Mouse (Mus musculus) left cerebral cortex, adult 9 months (tissue): ENCODE results near the gene Ptgfrn.

ENCODE experiments used
- DNase-seq, 2 experiments: peaks; one replicate each; pipeline ENCODE4 v3.0.0; 2022; ENCODE audit warnings: low spot score in 2 of 2

Gene Ptgfrn

DNA sequence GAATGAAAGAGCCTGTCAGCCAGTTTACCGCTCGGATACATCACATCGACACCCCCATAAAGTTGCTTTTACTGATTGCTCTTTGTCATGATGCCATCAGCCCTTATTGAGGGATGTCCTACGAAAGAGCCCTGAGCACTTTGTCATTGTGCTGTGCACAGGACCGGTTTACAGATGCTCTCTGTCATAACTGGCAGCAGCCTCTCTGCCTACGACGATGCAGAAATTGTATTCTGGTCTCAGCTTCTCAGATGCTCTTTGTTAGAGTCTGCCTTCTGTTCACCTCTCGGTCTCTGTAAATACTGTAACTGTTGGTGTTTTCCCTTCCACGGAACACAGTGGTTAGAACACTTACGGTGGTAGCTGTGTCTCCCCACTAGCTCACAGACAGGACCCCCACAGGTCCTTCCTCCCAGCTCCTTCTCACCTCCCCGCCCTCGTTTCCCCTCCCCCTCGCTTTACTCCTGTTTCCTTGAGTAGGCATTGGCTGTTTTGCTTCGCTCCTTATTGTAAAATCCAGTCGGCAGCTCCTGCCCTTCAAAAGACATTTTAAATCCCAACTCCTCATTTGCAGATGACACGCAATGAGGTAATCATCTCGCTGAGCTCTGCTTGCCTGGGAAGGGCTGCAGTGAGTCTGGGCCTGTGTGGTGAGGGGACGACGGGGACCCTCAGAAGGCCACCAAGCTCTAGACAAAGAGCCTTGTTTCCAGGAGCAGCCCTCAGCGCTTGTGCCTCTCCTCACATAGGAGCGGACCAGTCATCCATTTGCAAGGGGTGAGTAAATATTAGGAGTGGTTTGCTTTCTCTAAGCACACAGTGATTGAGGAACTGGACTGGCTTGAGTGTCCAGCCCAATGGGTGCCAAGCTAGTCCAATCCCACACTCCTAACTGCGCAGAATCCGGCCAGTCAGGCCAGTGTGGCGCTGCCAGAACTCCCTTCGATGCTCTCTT, 6.6 kb upstream of the Ptgfrn start:
- DNase-seq: no peak

DNA sequence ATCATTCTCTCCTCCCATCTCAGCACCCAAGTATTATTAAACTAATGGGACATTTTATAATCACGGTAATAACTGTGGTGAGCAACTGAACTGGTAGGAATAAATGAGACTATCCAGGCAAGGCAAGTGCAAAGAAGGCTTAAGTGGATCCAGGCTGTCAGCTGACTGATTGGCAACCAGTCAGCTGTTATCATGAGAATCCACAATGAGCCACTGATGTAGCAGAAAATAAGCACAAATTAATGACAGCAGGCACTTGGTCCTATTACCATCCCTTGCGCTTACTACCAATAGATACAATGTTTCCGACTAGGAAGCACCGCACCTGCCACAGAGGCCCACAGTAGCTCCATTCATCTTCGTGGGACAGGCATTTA, 2.4 kb upstream of the Ptgfrn start:
- DNase-seq: no peak

DNA sequence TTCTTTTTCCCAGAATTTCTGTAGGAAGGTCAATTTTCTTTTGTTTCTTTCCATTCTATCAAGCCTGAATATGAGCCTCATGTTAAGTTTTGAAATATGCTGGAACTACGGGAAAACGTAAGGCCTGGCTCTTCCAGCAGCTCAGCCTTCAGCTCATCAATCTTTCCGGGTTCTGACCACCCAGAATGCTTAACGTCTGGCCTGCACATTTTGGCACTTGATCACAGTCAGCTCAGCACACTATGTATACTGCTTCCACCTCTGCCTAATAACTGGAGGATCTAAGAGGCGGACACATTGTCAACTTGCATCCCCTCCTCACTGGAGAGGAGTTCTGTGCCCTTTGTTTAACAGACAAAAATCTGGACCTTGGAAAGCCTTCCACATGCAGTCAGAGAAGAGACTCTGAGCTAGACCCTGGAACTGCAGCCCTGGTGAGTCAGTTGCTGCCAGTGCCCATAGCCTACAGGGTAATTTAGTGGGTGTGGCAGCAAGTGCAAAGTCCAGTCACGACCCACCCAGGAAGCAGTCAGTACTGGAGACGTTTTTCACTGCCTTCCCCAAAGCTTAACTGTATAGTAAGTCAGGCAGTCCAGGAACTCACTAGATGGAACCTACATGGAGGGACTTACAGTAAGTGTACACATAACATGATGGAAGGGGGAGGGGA, 1.9 kb upstream of the Ptgfrn start:
- DNase-seq: no peak

DNA sequence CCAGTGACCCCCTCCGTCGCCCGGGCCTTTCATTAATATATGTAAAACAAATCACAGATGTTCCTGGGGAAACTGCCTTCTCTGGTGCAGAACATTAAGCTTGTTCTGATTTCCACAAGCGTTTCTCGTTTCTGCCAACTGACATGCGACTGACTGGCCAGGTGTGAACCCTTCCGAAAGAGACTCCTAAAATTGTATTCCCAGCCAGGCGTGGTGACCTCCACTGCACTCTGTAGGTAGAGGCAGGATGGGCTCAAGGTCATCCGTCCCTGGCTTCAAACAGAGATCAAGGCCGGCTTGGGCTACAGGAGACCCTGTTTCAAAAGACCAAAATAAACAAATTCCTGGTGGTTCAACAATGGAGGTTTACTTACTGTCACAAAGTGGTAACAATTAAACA, 1.2 kb upstream of the Ptgfrn start:
- no peak for DNase-seq

DNA sequence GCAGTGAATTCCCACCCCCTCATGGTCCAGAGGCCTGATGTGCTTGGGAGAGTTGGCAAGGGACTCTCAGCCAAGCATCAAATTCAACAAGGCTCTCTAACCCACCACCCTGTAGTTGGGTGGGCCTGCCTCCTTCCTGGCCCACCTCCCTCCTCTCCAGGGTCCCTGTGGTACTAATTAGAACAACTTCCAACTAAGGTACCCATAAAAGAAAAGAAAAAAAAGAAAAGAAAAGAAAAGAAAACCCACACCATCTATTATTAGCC, 693 bp upstream of the Ptgfrn start:
- DNase-seq: no peak

DNA sequence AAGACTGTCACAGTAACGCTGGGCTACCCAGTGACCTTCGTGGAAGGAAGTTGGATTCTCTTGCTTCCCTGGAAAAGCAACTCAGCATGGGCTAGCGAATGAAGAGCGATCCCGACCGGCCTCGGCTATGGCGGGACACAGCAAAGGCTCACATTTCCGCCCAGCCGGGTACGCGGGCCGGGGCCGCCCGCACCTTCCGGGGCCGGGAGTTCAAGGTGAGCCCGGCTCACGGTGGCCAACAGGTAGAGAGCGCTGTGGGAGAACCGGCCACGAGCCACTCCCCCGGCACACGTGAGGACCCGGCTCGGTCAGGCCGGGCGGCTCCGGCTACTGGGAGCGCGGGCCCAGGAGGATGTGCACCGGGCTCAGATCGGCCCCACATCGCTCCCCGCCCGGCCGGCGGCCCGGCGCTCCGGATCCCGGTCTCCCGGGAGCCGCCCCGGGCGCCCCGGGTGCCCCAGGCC, 488 bp downstream of the Ptgfrn start:
- DNase-seq: no peak

DNA sequence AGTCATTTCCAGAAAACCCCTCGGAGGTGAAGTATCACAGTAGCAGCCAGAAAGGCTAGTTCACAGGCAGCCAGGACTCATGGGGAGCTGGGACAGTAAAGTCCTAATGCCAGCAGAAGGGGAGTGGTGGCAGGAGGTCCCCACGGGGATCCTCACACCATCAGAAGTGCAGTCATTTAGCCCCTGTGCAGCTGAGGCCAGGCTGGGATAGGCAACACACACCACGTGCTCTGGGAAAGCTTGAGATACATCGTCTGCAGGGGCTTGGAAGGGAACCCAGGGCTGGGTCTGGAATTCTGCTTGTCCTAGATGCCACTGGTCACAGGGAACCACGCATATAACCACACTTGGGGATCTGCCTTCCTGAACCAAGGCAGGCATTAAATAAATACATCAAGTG, 1.2 kb downstream of the Ptgfrn start:
- DNase-seq: no peak

DNA sequence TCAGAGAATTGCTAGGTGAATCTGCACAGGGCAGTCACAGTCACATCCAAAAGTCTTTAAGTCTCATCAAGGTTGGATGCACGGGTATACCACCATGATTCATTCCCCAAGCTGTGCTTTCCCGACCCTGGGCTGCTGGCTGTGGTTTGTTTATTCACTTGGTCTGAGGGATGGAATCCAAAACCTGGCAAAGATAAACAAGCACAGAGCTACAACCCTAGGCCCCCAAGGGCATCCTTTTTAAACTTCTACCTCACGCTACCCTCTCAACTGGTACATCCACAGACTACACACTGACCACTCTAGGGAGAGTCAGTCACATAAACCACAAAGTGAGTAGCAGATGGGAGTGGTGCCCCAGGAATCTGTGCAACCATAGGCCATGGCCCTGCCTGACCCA, 1.8 kb downstream of the Ptgfrn start:
- no peak for DNase-seq

DNA sequence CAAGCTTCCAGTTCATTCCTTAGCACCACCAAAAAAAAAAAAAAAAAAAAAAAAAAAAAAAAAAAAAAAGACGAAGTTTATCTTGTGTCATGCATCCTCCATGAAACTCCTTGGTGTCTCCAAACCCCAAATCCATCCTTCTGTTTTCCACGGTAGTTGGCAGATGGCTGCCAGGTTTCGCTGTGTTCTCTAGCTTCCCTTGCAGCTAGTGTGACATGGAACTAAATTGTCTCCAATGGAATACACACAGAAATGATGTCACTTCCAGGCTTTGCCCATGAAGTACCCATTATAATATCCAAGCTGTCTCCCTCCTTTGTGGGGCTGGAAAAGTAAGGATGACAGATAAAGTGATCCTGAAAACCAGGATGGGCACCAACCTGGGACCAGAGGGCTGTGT, 3.8 kb downstream of the Ptgfrn start:
- DNase-seq: no peak

DNA sequence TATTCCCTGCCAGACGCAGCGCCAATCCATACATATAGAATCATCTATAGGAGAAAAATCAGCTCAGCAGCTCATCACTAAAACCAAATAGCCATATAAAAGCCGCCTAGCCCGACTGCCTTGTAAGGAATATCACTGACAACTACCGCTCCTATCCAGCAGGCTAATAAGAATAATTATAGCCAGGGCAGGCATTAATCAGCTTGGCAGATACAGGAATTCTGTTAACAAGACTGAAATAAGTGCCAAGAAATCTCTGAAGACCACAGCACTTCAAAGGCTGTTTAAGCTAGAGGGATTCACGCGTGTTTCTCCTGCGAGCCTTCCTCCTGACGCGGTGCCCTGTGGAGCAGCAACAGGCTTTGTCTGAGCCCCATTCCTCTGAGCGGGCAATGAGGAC, 4.6 kb downstream of the Ptgfrn start:
- no peak for DNase-seq

DNA sequence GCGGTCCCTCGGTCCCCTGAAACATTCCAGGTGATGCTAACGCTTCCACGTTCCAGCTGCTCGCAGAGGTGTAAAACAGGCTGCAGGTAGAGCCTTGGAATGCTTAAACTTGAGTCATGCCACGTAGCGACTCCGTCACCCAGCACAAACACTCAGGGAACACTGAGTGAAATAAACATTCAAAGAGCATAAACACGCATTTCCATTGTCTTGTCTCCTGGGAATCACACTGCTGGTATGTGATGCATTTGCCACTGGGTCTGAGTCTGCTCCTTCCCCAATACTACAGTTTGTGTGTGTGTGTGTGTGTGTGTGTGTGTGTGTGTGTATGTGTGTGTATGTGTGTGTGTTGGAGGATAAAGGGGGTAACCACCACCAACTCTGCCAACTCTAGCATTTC, 5.2 kb downstream of the Ptgfrn start:
- no peak for DNase-seq

DNA sequence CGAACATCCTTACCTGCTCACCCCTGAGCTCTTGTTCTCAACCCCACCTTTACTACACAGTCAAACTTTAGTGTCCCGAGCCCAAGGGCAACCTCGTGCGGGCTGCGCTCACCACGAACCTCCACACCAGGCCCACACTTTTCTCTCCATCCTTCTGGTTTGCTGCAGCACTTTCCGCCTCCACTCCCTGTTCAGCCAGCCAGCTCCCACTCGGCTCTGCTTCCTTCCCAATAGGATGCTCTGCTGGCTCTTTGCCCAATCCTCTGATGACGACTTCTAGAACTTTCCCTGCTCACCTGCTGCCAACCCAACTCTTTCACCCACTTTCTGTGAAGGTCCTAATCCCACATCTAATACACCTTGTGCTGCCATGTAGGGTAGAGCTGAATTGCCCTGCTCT, 6.3 kb downstream of the Ptgfrn start:
- peak; percentile 35 to 70 for DNase-seq

DNA sequence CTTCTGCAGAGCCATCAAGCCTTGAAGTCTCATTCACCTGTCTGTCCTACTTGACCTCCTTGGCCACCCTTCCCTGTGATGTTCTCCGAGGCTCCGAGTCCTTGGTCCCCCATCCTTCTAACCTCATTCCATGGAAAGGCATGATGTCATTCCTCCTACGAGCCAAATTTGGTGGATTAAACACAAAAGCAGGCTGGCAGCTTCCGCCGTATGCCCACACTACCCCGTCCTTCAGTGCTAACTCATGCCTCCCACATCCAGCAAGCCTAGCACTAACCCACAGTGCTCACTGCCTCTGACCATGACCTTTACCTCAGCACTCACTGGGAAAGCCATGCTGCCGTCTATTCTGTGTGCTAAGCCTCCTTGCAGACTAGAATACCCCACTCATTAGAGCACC, 8.0 kb downstream of the Ptgfrn start:
- peak in 1 of 2 experiments; percentile 55 for DNase-seq

DNA sequence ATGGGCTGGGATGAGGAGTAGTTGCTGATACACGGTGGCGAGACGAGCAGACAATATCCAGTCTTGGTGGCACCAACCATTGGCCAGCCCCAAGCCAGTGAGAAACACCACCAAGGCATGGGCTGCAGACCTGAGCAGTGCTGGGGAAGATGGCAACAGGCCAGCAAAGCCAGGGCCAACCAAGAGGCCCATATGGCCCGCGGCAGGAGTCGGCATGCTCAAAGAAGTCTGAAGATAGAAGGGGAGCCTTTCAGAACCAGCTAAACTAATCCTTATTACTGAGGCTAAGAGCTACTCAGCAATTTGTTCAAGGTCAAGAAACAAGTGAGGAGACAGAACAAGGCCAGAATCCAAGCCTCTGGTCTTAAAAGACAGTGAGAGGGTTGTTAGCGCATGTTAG, 8.9 kb downstream of the Ptgfrn start:
- no peak for DNase-seq

DNA sequence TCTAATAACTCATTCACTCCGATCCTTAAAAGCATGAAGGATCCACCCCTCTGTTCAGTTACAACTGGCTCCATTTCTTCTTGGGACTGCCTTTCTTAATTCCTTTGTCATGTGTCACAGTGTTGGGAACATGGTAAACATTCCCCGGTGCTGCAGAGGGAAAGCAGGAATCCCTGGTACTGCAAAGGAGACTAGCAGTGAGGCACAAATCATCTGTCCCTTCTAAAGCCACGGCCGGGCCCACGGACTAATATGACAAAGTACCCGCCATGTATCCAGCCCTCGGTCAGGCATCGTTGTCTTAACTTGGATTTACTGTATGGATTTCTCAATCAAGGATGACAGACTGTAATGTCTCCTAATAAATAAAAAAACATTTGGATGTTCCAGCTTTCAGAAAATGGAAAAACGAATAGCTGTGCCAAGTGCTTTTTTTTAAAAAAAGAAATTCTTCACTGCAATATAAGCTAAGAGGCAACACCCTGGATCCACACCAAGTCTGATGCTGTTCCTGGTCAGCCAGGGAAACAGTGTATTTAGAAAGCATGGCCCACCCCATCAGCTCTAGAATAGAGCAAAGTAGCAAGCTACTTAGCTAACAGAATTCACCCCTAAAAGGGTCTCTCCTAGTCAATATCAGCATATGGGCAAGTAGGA, 10.2 kb downstream of the Ptgfrn start:
- no peak for DNase-seq

DNA sequence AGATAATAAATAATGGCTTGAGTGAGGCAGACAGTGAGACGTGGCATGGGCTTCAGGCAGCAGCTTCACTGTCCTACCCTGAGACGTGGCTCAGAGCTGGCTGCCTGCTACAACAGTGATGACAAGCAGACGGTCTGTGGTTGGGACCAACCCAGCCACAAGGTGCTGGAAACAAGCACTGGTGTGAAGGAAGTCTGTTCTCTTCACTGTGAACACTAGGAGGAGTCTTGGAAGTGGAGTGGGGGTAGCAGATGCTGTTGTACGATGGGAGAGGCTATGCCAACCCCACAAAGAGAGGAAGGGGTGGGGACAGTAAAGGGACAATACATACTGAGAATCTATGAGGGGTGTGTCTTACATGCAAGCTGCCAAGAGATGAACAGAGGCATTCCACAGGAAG, 12.0 kb downstream of the Ptgfrn start:
- DNase-seq: no peak

DNA sequence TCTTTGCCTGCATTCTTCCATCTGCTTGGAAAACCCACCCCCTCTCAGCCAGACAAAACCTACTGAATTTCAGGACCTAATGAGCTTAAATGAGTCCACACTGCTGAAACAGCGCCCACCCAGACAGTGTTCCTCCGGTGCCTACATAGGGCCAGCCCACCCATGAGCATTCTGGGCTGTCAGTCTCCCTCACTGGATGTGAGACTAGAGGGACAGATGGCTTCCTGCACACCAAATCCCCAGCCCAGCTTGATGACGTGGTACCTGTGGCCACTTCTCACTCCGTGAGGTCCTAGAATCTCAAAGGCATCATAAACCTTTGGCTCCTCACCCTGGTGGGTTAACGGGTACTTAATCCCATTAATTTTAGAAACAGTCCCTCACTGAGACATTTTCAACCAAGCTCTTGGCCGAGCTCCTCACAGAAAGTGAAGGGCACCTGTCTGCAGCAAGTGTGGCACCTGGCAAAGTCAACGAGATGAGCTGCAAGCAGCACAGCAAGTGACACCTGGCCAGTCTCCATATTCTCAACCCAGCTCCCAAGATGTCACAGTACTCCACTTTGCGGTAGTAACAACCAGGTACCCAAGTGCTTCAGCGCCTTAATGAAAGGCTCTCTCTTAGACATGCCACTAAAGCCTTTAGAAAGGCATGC, 12.8 kb downstream of the Ptgfrn start:
- DNase-seq: peak in 1 of 2 experiments; percentile 34

DNA sequence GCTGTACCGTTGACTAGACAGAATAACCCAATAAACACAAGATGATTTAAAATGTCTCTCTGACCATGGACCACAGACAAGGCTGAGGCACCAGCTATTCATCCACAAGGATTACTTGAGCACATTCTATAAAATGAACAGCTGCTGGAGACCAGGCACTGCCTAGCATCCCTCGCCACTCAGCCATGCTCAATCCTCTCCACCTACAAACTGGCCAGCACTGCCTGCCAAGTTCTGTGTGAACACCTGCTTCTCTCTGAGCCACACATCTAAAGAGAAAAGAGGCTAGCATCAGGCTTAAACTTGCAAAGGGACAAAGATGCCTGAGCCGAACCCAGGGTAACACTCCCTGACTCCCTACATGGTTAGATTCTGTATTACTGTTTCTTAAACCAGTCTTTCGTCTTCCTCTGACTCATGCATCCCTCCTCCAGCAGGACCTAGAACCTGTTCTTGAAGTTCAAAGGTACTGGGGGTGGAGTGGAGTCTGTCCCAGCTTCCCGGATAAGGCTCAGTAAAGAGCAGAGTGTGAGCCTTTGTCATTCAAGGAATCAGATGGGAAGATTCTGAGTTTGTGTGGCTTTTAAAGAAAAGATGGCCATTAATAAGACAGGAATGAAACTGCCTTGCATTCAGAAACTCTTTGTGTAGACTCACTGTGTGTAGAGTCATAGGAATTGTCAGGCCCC, 14.2 kb downstream of the Ptgfrn start:
- peak in 1 of 2 experiments; percentile 70 for DNase-seq

DNA sequence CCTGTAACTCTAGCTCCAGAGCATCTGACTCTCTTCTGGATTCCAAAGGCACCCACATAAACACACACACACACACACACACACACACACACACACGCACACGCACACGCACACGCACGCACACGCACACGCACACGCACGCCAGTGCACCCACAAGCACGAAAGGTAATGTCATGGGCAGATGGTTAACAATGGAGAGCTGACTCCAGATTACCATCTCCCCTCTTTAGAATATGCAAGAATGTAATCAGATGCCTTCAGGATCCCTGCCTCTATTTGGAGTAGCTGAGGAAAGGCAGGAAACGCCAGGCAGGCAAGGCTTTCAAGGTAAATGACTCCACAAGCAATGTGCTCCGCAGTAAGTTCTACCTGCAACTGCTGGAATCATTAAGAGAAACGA, 17.9 kb downstream of the Ptgfrn start:
- no peak for DNase-seq

DNA sequence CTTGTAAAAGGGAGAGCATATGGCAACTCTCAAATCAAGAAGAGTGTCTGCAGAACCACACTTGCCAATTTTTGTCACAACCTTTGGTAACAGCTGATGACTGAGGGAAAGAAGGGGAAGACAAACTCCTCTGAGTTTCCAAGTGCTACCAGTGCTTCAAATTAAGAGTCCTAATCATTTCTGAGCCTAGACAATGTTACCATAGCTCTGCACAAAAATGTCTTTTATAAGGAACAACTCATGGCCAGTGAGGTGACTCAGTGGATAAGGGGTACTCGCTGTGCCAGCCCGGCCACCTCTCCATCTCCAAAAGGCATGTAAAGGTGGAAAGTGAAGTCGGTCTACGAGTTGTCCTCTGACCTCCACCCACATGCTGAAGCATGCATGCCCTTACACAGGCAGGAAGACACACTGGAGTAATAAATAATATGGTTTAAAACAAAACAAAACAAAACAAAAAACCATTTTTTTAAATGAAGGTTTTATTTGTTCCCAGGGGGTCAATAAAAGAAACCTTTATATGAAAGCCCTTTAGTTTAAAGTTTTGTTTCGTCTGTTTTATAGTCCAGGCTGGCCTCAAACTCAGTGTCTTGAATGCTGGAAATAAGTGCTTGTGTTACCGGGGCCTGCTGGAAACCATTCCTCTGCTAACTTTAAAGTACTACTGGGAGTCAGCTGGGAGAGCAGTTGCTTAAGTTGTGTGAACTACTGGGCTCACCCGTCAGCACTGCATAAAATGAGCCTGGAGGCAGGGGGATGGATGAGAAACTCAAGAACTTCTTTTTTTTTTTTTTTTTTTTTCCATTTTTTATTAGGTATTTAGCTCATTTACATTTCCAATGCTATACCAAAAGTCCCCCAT, 23.3 kb downstream of the Ptgfrn start:
- DNase-seq: no peak

DNA sequence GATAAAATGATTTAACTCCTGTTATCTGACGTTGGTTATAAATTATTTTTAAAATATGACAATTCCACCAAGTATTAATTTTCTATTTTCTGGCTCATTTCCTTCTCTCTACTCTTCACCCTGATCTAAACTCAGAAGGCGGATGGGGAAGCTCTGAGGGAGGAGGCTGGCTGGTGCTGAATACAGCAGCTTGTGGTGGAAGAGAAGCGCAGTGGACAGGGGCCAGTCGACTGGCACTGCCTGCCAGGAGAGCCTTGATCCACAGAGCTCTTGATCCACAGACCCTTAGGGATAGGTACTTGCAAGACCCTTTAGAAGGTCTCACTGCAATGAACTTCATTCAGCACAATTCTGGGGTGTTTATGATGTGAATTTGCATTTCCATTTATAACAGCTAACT, 29.2 kb downstream of the Ptgfrn start:
- no peak for DNase-seq
